Mouse (Mus musculus) midbrain, embryonic 11.5 days (tissue): ENCODE data around the gene Mvk. TPM values are rescaled to one million over a fixed set of nuclear protein-coding genes. Genes with fewer than 3 reads are reported as not detected.

Experiments used
- microRNA-seq: library from miRNA; unstranded; fragments of <30 nt; microRNA quantifications from one replicate; pipeline ENCODE4, GENCODE M21; 2017
- polyA plus RNA-seq: library from polyadenylated mRNA; unstranded; fragments of >200 nt; fragmentation: Nextera tagmentation; extraction: Ambion mirVana; gene quantifications from 2 replicates; pipeline ENCODE4 v1.2.1, GENCODE M21; 2014

The Mvk gene
- polyA plus RNA-seq, 1 experiment from 2014 or later = 63.3 TPM

Small RNA genes within 50 kb of the gene (microRNA-seq; reads per million reads assigned to microRNA genes)
- not detected for gene Mir7027

Other genes starting within 250 kb of the Mvk start
- gene Foxn4, start 170.5 kb upstream of the Mvk start, polyA plus RNA-seq = 6.5 and 6.9 TPM in 2 replicates
- 0.45 and 0.66 TPM in 2 replicates for gene Myo1h, start 155.1 kb upstream of the Mvk start, polyA plus RNA-seq
- gene Kctd10, start 63.8 kb upstream of the Mvk start, polyA plus RNA-seq = 104 and 112 TPM in 2 replicates
- gene Ube3b, start 63.7 kb upstream of the Mvk start, polyA plus RNA-seq = 45.5 and 49.7 TPM in 2 replicates
- gene Mmab, start 209 bp upstream of the Mvk start, polyA plus RNA-seq = 22.3 and 23.7 TPM in 2 replicates
- gene Fam222a, start 123.7 kb downstream of the Mvk start, polyA plus RNA-seq = 5.8 and 6.7 TPM in 2 replicates
- 0.26 TPM in 1 of 2 replicates, not detected in the other for gene Trpv4, start 214.2 kb downstream of the Mvk start, polyA plus RNA-seq
- gene Gltp, start 246.7 kb downstream of the Mvk start, polyA plus RNA-seq = 63.8 and 67.1 TPM in 2 replicates